Mouse (Mus musculus): ENCODE results near the gene Focad. TPM values are rescaled to one million over a fixed set of nuclear protein-coding genes. Genes with fewer than 3 reads are reported as not detected.
"Not testable (repeated sequence)": the region's sequence is repeated elsewhere in the genome, so short reads cannot be mapped to it uniquely, and the experiment has no call there.

Gene Focad
- polyA plus RNA-seq, 1 experiment from 2014 or later, result 4.8 TPM

- no peak for ATAC-seq
- no peak overlapping the region for H3K9ac ChIP-seq (ENCODE audit: low read depth, low read length)
- H3K4me1 ChIP-seq (replicated peaks; ENCODE audit: control insufficient read depth, insufficient read depth, low read length), result no peaks in the 10 kb centered on the region
- TF ChIP-seq CTCF (IDR thresholded peaks at IDR 0.05; ENCODE audit: low read depth), result no peak
- H3K9me3 ChIP-seq (ENCODE audit: control insufficient read depth), result no peaks in the 10 kb centered on the region
- no peaks in the 10 kb centered on the region for H3K36me3 ChIP-seq (ENCODE audit: control insufficient read depth, insufficient read depth)
- WGBS, result 90% methylated on average over 8 of the region's 8 CpGs
- no peak overlapping the region for H3K27ac ChIP-seq (ENCODE audit: low read depth, low read length)
- no peaks in the 10 kb centered on the region for H3K27me3 ChIP-seq (replicated peaks; ENCODE audit: control insufficient read depth, insufficient read depth, low read length)
- H3K4me3 ChIP-seq (ENCODE audit: low read depth, low read length), result no peak overlapping the region
- H3K4me2 ChIP-seq (replicated peaks; ENCODE audit: low read depth), result no peak overlapping the region
Observed at GRCm38 (mm10) chr4:88370819-88371218, 276.4 kb downstream of the Focad start.

GRCm38 (mm10) chr4:88372293-88373224 lies 278.1 kb downstream of the Focad start:
- H3K4me3 ChIP-seq (ENCODE audit: low read depth, low read length), result no peak overlapping the region
- no peak overlapping the region for H3K4me2 ChIP-seq (replicated peaks; ENCODE audit: low read depth)
- 90% methylated on average over 18 of the region's 18 CpGs for WGBS
- no peaks in the 10 kb centered on the region for H3K9me3 ChIP-seq (ENCODE audit: control insufficient read depth)
- H3K4me1 ChIP-seq (replicated peaks; ENCODE audit: control insufficient read depth, insufficient read depth, low read length), result no peaks in the 10 kb centered on the region
- no peak for TF ChIP-seq CTCF (IDR thresholded peaks at IDR 0.05; ENCODE audit: low read depth)
- no peak for ATAC-seq
- no peak overlapping the region for H3K27ac ChIP-seq (ENCODE audit: low read depth, low read length)
- H3K27me3 ChIP-seq (replicated peaks; ENCODE audit: control insufficient read depth, insufficient read depth, low read length), result no peaks in the 10 kb centered on the region
- no peaks in the 10 kb centered on the region for H3K36me3 ChIP-seq (ENCODE audit: control insufficient read depth, insufficient read depth)
- no peak overlapping the region for H3K9ac ChIP-seq (ENCODE audit: low read depth, low read length)

DNA sequence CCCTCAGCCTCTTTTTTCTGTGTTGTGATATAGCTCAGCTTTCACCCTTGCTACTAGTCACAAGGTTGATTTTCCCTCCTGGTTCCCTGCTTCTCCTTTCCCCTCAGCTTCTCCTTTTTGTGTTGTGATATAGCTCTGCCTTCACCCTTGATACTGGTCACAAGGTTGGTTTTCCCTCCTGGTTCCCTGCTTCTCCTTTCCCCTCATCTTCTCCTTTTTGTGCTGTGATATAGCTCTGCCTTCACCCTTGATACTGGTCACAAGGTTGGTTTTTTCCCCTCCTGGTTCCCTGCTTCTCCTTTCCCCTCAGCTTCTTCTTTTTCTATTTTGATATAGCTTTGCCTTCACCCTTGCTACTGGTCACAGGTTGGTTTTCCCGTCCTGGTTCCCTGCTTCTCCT lies 295.6 kb downstream of the Focad start:
- no peaks in the 10 kb centered on the region for H3K9me3 ChIP-seq (ENCODE audit: control insufficient read depth)
- no peak overlapping the region for H3K4me3 ChIP-seq (ENCODE audit: low read depth, low read length)
- H3K27me3 ChIP-seq (replicated peaks; ENCODE audit: control insufficient read depth, insufficient read depth, low read length), result no peaks in the 10 kb centered on the region
- no peak overlapping the region for H3K27ac ChIP-seq (ENCODE audit: low read depth, low read length)
- H3K9ac ChIP-seq (ENCODE audit: low read depth, low read length), result no peak overlapping the region
- ATAC-seq, result no peak
- H3K4me1 ChIP-seq (replicated peaks; ENCODE audit: control insufficient read depth, insufficient read depth, low read length), result no peaks in the 10 kb centered on the region
- 75% methylated on average over 1 of the region's 1 CpGs for WGBS
- peaks cover 3% of the 10 kb centered on the region; the same call in 1 of the 2 replicates for H3K36me3 ChIP-seq (ENCODE audit: control insufficient read depth, insufficient read depth)
- no peak for TF ChIP-seq CTCF (IDR thresholded peaks at IDR 0.05; ENCODE audit: low read depth)
- no peak overlapping the region for H3K4me2 ChIP-seq (replicated peaks; ENCODE audit: low read depth)

DNA sequence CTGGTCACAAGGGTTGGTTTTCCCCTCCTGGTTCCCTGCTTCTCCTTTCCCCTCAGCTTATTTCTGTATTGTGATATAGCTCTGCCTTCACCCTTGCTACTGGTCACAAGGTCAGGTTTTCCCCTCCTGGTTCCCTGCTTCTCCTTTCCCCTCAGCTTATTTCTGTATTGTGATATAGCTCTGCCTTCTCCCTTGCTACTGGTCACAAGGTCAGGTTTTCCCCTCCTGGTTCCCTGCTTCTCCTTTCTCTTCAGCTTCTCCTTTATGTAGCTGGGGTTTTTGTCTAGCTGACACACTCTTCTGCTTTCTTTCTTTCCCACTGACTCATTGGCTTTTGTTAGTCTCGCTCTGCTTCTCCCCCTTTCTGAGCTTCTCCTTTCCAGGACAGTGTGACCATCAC lies 296.2 kb downstream of the Focad start:
- not testable (repeated sequence) for H3K4me3 ChIP-seq (ENCODE audit: low read depth, low read length); H3K27ac ChIP-seq (ENCODE audit: low read depth, low read length); ATAC-seq; H3K36me3 ChIP-seq (ENCODE audit: control insufficient read depth, insufficient read depth); H3K27me3 ChIP-seq (replicated peaks; ENCODE audit: control insufficient read depth, insufficient read depth, low read length); H3K4me1 ChIP-seq (replicated peaks; ENCODE audit: control insufficient read depth, insufficient read depth, low read length); H3K4me2 ChIP-seq (replicated peaks; ENCODE audit: low read depth); H3K9ac ChIP-seq (ENCODE audit: low read depth, low read length); H3K9me3 ChIP-seq (ENCODE audit: control insufficient read depth)
- WGBS, result 89% methylated on average over 1 of the region's 1 CpGs

DNA sequence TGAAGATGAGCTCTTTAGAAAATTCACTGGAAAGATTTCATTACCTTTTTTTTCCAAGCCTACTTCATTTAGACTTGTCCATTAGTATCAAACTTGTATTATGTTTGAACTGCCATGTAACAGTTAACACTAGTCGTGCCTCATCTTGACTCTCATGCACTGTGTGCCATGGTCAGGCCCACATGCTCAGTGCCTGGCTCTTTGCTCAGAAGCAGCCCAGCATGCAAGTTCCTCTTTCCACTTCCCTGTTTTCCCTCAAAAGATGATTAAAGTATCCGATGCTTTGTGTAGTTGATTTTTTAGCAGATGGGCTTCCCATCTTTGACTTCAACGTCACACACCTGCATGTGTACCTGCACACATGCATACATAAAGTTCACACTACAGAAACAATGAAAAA lies 301.3 kb downstream of the Focad start:
- no peak for ATAC-seq
- H3K36me3 ChIP-seq (ENCODE audit: control insufficient read depth, insufficient read depth), result peaks cover 3% of the 10 kb centered on the region; the same call in 1 of the 2 replicates
- H3K4me2 ChIP-seq (replicated peaks; ENCODE audit: low read depth), result no peak overlapping the region
- no peaks in the 10 kb centered on the region for H3K9me3 ChIP-seq (ENCODE audit: control insufficient read depth)
- H3K4me1 ChIP-seq (replicated peaks; ENCODE audit: control insufficient read depth, insufficient read depth, low read length), result no peaks in the 10 kb centered on the region
- TF ChIP-seq CTCF (IDR thresholded peaks at IDR 0.05; ENCODE audit: low read depth), result no peak
- 92% methylated on average over 3 of the region's 3 CpGs for WGBS
- no peak overlapping the region for H3K9ac ChIP-seq (ENCODE audit: low read depth, low read length)
- no peaks in the 10 kb centered on the region for H3K27me3 ChIP-seq (replicated peaks; ENCODE audit: control insufficient read depth, insufficient read depth, low read length)
- no peak overlapping the region for H3K27ac ChIP-seq (ENCODE audit: low read depth, low read length)
- H3K4me3 ChIP-seq (ENCODE audit: low read depth, low read length), result no peak overlapping the region

- WGBS, result 61% methylated on average over 6 of the region's 6 CpGs
- H3K36me3 ChIP-seq (ENCODE audit: control insufficient read depth, insufficient read depth), result peaks cover 3% of the 10 kb centered on the region; the same call in 1 of the 2 replicates
- ATAC-seq, result no peak
- TF ChIP-seq CTCF (IDR thresholded peaks at IDR 0.05; ENCODE audit: low read depth), result no peak
- no peaks in the 10 kb centered on the region for H3K27me3 ChIP-seq (replicated peaks; ENCODE audit: control insufficient read depth, insufficient read depth, low read length)
- H3K4me2 ChIP-seq (replicated peaks; ENCODE audit: low read depth), result no peak overlapping the region
- H3K27ac ChIP-seq (ENCODE audit: low read depth, low read length), result no peak overlapping the region
- no peaks in the 10 kb centered on the region for H3K9me3 ChIP-seq (ENCODE audit: control insufficient read depth)
- no peaks in the 10 kb centered on the region for H3K4me1 ChIP-seq (replicated peaks; ENCODE audit: control insufficient read depth, insufficient read depth, low read length)
- no peak overlapping the region for H3K4me3 ChIP-seq (ENCODE audit: low read depth, low read length)
- H3K9ac ChIP-seq (ENCODE audit: low read depth, low read length), result no peak overlapping the region
Observed at GRCm38 (mm10) chr4:88396995-88397521, 302.6 kb downstream of the Focad start.

Data from intestine, postnatal 0 days (tissue).